Mouse (Mus musculus) heart, embryonic 13.5 days (tissue): ENCODE data around the gene Slc39a9. TPM values are rescaled to one million over a fixed set of nuclear protein-coding genes. Genes with fewer than 3 reads are reported as not detected.
A peak's percentile ranks its signal among the peaks of the same experiment; 100 is the strongest.

Source experiments
- ATAC-seq: fragments of 200-750 bp; cut with Nextera tagmentation; 2 replicates; pipeline ENCODE4 v1.8.0; 2017; ENCODE audit warnings: moderate TSS enrichment; ENCODE audit not compliant: insufficient number of reproducible peaks, low FRiP score, low TSS enrichment; ENCODE audit errors: extremely low read depth
- H3K27ac ChIP-seq: fragments of 300-500 bp; sonication (generic); replicated peaks from 2 replicates; pipeline ENCODE4 v1.5.1; 2015; ENCODE audit warnings: moderate library complexity, mild to moderate bottlenecking, inconsistent platforms
- H3K27me3 ChIP-seq: fragments of 300-500 bp; sonication (generic); replicated peaks from 2 replicates; pipeline ENCODE4 v1.6.1; 2015; ENCODE audit warnings: mild to moderate bottlenecking, inconsistent platforms
- H3K36me3 ChIP-seq: fragments of 300-500 bp; sonication (generic); 2 replicates; pipeline ENCODE4 v1.6.1; 2015; ENCODE audit warnings: mild to moderate bottlenecking, inconsistent platforms
- H3K4me1 ChIP-seq: fragments of 300-500 bp; sonication (generic); 2 replicates; pipeline ENCODE4 v1.6.1; 2015; ENCODE audit warnings: inconsistent platforms
- H3K4me2 ChIP-seq: fragments of 300-500 bp; sonication (generic); 2 replicates; pipeline ENCODE4 v1.6.1; 2015; ENCODE audit warnings: inconsistent platforms, mild to moderate bottlenecking, moderate library complexity
- H3K4me3 ChIP-seq: fragments of 300-500 bp; sonication (generic); 2 replicates; pipeline ENCODE4 v1.5.1; 2015; ENCODE audit warnings: moderate library complexity, mild to moderate bottlenecking, inconsistent platforms
- H3K9ac ChIP-seq: fragments of 300-500 bp; sonication (generic); 2 replicates; pipeline ENCODE4 v1.6.1; 2015; ENCODE audit warnings: inconsistent platforms, mild to moderate bottlenecking, moderate library complexity
- H3K9me3 ChIP-seq: fragments of 300-500 bp; sonication (generic); 2 replicates; pipeline ENCODE4 v1.6.1; 2016; ENCODE audit warnings: inconsistent platforms
- WGBS: fragments of 180-500 bp; shearing (Covaris S2); methylation state at CpG from one replicate; pipeline ENCODE4 v1.1.7; 2015; ENCODE audit warnings: mixed read lengths; 5-methylcytosine and 5-hydroxymethylcytosine counted together
- polyA plus RNA-seq: library from polyadenylated mRNA; unstranded; fragments of >200 nt; fragmentation: Nextera tagmentation; extraction: Ambion mirVana; gene quantifications from 2 replicates; pipeline ENCODE4 v1.2.1, GENCODE M21; 2015

The Slc39a9 gene
- polyA plus RNA-seq: 15.9 and 17.2 TPM in 2 replicates

- H3K27me3 ChIP-seq: no peaks in the 10 kb centered on the region
- H3K9me3 ChIP-seq: no peaks in the 10 kb centered on the region
- H3K36me3 ChIP-seq: peaks cover 41% of the 10 kb centered on the region
- WGBS: under 1% methylated on average over 50 of the region's 50 CpGs
- peak; percentile 84 for ATAC-seq
- peak within 1 kb of the TSS; percentile 99 for H3K4me3 ChIP-seq
- H3K27ac ChIP-seq: peak within 1 kb of the TSS; percentile 92
- peaks cover 36% of the 10 kb centered on the region for H3K4me1 ChIP-seq
- peak within 1 kb of the TSS; percentile 99 for H3K9ac ChIP-seq
- peak within 1 kb of the TSS; percentile 95 for H3K4me2 ChIP-seq
Observed at GRCm38 (mm10) chr12:80643693-80644505, at the start of gene Slc39a9, which contains the start of gene Erh. Gene Slc39a9 (plus strand): TSS chr12:80643883. Gene Erh (minus strand): TSS chr12:80644341.

DNA sequence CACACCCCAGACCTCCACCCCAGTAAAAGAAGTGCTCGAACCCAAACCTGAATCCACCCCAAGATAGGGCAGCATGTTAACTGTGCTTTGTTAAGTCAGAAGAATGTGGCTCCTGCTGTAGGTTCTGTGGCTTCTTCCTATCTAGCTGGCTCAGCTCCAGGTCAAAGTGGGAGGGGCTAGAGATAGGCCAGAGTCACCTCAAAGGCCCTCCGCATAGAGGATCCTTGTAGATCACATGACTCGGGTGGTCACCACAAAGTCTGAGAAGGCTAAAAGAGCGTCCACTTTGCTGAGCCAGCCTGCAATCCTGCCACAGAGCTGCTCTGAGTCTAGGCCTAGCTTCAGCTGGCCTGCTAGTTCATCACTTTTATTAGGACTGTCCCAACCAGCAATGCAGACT, 49.5 kb upstream of the Slc39a9 start:
- Histone ChIP-seq H3K27me3 (no peaks in the 10 kb centered on the region), H3K27ac (no peak overlapping the region), H3K4me3 (no peak overlapping the region), H3K9ac (no peak overlapping the region), H3K36me3 (no peaks in the 10 kb centered on the region), H3K9me3 (no peaks in the 10 kb centered on the region), H3K4me1 (peaks cover 20% of the 10 kb centered on the region), H3K4me2 (no peak overlapping the region)
- no peak for ATAC-seq
- WGBS: 32% methylated on average over 4 of the region's 4 CpGs

GRCm38 (mm10) chr12:80594781-80595180, 48.9 kb upstream of the Slc39a9 start:
- H3K4me1 ChIP-seq: peaks cover 24% of the 10 kb centered on the region
- H3K27ac ChIP-seq: no peak overlapping the region
- H3K4me2 ChIP-seq: no peak overlapping the region
- no peak overlapping the region for H3K4me3 ChIP-seq
- 86% methylated on average over 4 of the region's 4 CpGs for WGBS
- H3K27me3 ChIP-seq: no peaks in the 10 kb centered on the region
- no peak overlapping the region for H3K9ac ChIP-seq
- no peaks in the 10 kb centered on the region for H3K36me3 ChIP-seq
- no peaks in the 10 kb centered on the region for H3K9me3 ChIP-seq
- ATAC-seq: no peak

DNA sequence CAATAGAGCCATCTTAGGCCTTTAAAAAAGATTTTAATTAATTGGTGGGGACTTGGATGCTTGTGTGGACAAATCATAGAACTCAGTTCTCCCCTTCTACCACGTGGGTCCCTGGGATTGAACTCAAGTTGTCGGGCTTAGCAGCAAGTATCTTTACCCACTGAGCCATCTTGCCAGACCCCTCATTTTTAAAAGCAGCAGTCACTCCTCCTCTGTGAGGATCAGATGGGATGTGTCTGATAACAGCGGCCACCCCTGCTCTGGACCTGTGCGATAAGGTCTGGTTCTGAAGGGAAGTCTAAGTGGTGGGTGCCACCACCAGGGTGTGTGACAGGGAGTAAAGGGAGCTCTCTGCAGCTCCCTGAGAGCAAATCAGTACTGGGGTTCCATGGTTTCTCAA, 48.1 kb upstream of the Slc39a9 start:
- Histone ChIP-seq H3K27ac (no peak overlapping the region), H3K4me2 (no peak overlapping the region), H3K36me3 (no peaks in the 10 kb centered on the region), H3K4me1 (peaks cover 31% of the 10 kb centered on the region), H3K9ac (no peak overlapping the region), H3K9me3 (no peaks in the 10 kb centered on the region), H3K27me3 (no peaks in the 10 kb centered on the region), H3K4me3 (no peak overlapping the region)
- WGBS: 81% methylated on average over 4 of the region's 4 CpGs
- no peak for ATAC-seq

- H3K27ac ChIP-seq: no peak overlapping the region
- no peak overlapping the region for H3K9ac ChIP-seq
- no peak for ATAC-seq
- H3K36me3 ChIP-seq: no peaks in the 10 kb centered on the region
- no peaks in the 10 kb centered on the region for H3K27me3 ChIP-seq
- WGBS: 72% methylated on average over 4 of the region's 4 CpGs
- no peaks in the 10 kb centered on the region for H3K9me3 ChIP-seq
- H3K4me2 ChIP-seq: no peak overlapping the region
- peaks cover 35% of the 10 kb centered on the region for H3K4me1 ChIP-seq
- H3K4me3 ChIP-seq: no peak overlapping the region
Observed at GRCm38 (mm10) chr12:80595968-80596367, 47.7 kb upstream of the Slc39a9 start.

- 50% methylated on average over 7 of the region's 7 CpGs for WGBS
- no peak overlapping the region for H3K4me3 ChIP-seq
- no peak overlapping the region for H3K4me2 ChIP-seq
- no peak overlapping the region for H3K27ac ChIP-seq
- peaks cover 40% of the 10 kb centered on the region for H3K4me1 ChIP-seq
- no peaks in the 10 kb centered on the region for H3K9me3 ChIP-seq
- no peaks in the 10 kb centered on the region for H3K36me3 ChIP-seq
- peak overlapping the region; percentile 33 for H3K9ac ChIP-seq
- 0 out of 2 replicates have a peak, but pooled peaks cover 5% of the 10 kb centered on the region for H3K27me3 ChIP-seq
- no peak for ATAC-seq
Observed at GRCm38 (mm10) chr12:80598236-80598635, 45.4 kb upstream of the Slc39a9 start.

DNA sequence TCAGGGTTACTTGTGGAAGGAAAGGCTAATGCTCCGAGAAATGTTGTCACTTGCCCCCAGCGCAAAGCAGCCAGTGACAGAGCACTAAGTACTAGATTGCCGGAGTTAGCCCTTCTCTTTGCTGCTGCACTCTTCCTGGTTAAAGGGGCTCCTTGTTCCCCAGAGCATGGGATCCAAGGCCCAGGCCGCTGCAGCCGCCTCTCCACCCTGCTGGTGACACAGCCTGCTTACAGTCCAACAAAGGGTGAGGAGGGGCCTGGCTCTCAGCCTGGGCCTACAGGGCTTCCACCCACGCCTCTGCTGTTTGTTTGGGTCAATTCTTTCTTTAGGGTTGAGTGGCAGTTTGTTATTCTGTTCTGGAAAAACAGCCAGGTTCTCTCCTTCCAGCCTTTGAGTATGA, 44.9 kb upstream of the Slc39a9 start:
- peaks cover 45% of the 10 kb centered on the region for H3K4me1 ChIP-seq
- H3K4me2 ChIP-seq: no peak overlapping the region
- H3K4me3 ChIP-seq: no peak overlapping the region
- WGBS: 55% methylated on average over 6 of the region's 6 CpGs
- H3K27ac ChIP-seq: no peak overlapping the region
- H3K36me3 ChIP-seq: no peaks in the 10 kb centered on the region
- no peak for ATAC-seq
- H3K9ac ChIP-seq: peak overlapping the region; percentile 33; the same call in 1 of the 2 replicates
- 0 out of 2 replicates have a peak, but pooled peaks cover 5% of the 10 kb centered on the region for H3K27me3 ChIP-seq
- H3K9me3 ChIP-seq: no peaks in the 10 kb centered on the region

GRCm38 (mm10) chr12:80601597-80602269, 42.0 kb upstream of the Slc39a9 start:
- ATAC-seq: no peak

GRCm38 (mm10) chr12:80602432-80602831, 41.3 kb upstream of the Slc39a9 start:
- H3K4me1 ChIP-seq: peaks cover 46% of the 10 kb centered on the region

More at GRCm38 (mm10) chr12:80601597-80602269, 42.0 kb upstream of the Slc39a9 start:
- 76% methylated on average over 9 of the region's 9 CpGs for WGBS
- Histone ChIP-seq H3K4me1 (peaks cover 46% of the 10 kb centered on the region), H3K36me3 (no peaks in the 10 kb centered on the region), H3K9me3 (no peaks in the 10 kb centered on the region), H3K4me2 (no peak overlapping the region), H3K4me3 (no peak overlapping the region), H3K27ac (no peak overlapping the region), H3K27me3 (0 out of 2 replicates have a peak, but pooled peaks cover 5% of the 10 kb centered on the region), H3K9ac (no peak overlapping the region)

GRCm38 (mm10) chr12:80603566-80603965, 40.1 kb upstream of the Slc39a9 start:
- Histone ChIP-seq H3K9me3 (no peaks in the 10 kb centered on the region), H3K36me3 (no peaks in the 10 kb centered on the region), H3K9ac (no peak overlapping the region), H3K4me2 (peak overlapping the region; percentile 15; the same call in 1 of the 2 replicates), H3K4me1 (peaks cover 40% of the 10 kb centered on the region), H3K27me3 (0 out of 2 replicates have a peak, but pooled peaks cover 5% of the 10 kb centered on the region), H3K4me3 (no peak overlapping the region), H3K27ac (peak overlapping the region; percentile 54)
- 35% methylated on average over 4 of the region's 4 CpGs for WGBS
- ATAC-seq: no peak; the same call in 1 of the 2 replicates

More at GRCm38 (mm10) chr12:80602432-80602831, 41.3 kb upstream of the Slc39a9 start:
- Histone ChIP-seq H3K9me3 (no peaks in the 10 kb centered on the region), H3K4me3 (no peak overlapping the region), H3K9ac (no peak overlapping the region), H3K36me3 (no peaks in the 10 kb centered on the region), H3K27me3 (0 out of 2 replicates have a peak, but pooled peaks cover 5% of the 10 kb centered on the region), H3K27ac (no peak overlapping the region), H3K4me2 (no peak overlapping the region)
- 92% methylated on average over 5 of the region's 5 CpGs for WGBS
- ATAC-seq: no peak

DNA sequence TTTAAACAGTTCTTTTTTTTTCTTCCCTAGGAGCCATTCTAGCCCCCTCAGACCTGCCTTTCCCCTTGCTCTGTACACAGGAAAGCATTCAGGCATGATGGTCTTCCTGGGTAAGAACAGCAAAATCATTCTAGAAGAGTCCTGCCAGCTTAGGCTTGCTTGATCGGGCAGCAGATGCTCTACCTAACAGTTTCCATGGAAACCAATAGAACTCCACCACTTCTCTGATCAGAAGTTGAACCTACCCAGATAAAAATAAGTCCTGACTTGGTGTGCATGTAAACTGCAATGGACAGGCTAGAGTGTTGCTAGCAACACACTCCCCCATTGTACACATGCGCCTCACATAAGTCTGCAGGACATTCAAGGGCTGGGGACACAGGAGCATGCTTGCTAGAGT, 39.5 kb upstream of the Slc39a9 start:
- H3K27ac ChIP-seq: peak overlapping the region; percentile 54

More for the DNA sequence above, 39.5 kb upstream of the Slc39a9 start:
- no peaks in the 10 kb centered on the region for H3K9me3 ChIP-seq
- H3K4me2 ChIP-seq: no peak overlapping the region
- 85% methylated on average over 2 of the region's 2 CpGs for WGBS
- ATAC-seq: no peak
- H3K9ac ChIP-seq: no peak overlapping the region
- H3K36me3 ChIP-seq: no peaks in the 10 kb centered on the region
- H3K27me3 ChIP-seq: 0 out of 2 replicates have a peak, but pooled peaks cover 5% of the 10 kb centered on the region
- peaks cover 36% of the 10 kb centered on the region for H3K4me1 ChIP-seq
- no peak overlapping the region for H3K4me3 ChIP-seq
